Mouse (Mus musculus) fat pad, adult 2 months (tissue): ENCODE data around the gene Unc93a.
"Not testable (repeated sequence)": the region's sequence is repeated elsewhere in the genome, so short reads cannot be mapped to it uniquely, and the experiment has no call there.

Experiments used
- DNase-seq: peaks from one replicate; pipeline ENCODE4 v3.0.0-alpha.2; 2011; ENCODE audit warnings: low read depth, low spot score; ENCODE audit errors: extremely low read depth

Gene Unc93a

GRCm38 (mm10) chr17:13131710-13132109 is at the start of gene Unc93a:
Unc93a (minus strand) TSS chr17:13131810.
- DNase-seq: not testable (repeated sequence)

GRCm38 (mm10) chr17:13180491-13180890 is 48.9 kb upstream of the Unc93a start:
- DNase-seq: not testable (repeated sequence)

- not testable (repeated sequence) for DNase-seq
These were observed 47.4 kb upstream of the Unc93a start for GRCm38 (mm10) chr17:13179021-13179420.

DNA sequence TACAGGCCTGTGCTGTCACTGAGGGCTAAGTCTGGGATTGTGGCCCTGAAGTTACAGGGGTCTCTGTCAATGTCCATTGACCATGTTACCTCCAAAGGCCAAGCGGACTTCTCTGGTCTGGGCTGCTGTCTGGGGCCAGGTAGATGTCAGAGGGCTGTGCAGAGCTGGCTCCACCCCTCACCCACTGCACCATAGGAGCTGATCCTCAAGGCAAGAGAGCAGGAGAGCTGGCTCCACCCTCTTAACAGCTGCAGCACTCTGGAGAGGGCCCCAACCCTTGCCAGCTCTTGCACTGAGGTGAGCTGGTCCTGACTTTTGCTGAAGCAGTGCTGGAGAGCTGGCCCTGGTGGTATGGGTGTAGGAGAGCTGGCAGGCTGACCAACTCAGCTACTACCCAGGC is 46.2 kb upstream of the Unc93a start:
- DNase-seq: not testable (repeated sequence)

DNA sequence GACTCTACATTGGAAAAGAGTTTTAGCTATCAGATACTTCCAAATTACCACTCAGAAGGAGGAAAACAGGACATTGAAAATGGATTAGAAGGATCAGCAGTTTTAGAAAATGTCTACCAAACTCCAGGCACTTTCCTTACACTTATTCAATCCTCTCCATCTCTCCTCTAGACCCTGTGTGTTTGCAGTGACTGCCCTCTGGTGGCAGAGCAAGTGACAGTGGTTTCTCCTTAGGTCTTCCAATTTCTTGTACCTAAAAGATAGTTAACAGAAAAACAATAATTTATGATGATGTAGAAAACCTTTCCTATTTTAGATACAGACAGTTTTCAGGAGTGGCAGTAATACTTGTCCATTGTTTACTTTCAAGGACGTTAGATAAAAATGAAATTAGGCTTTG is 44.0 kb upstream of the Unc93a start:
- DNase-seq: not testable (repeated sequence)

DNA sequence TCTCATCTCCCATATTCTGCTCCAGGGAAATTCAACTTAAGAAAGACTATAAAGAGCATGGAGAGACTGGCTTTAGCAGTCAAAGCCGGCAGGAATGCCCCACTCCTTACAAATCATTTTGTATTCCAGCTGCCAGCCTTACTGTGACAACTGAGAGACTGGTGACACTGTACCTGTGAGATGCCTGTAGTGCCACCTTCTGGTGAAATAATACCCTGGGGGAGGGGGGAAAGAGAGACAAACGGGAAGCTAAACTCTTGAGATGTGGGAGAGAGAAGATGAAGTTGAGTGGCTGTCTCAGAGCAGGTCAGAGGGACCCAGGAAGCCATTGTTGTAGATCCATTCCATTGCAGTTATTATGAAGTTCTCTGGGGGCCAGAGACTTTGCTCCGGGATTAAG is 42.4 kb upstream of the Unc93a start:
- DNase-seq: not testable (repeated sequence)

- DNase-seq: not testable (repeated sequence)
These were observed 42.0 kb upstream of the Unc93a start for GRCm38 (mm10) chr17:13173578-13173977.

DNA sequence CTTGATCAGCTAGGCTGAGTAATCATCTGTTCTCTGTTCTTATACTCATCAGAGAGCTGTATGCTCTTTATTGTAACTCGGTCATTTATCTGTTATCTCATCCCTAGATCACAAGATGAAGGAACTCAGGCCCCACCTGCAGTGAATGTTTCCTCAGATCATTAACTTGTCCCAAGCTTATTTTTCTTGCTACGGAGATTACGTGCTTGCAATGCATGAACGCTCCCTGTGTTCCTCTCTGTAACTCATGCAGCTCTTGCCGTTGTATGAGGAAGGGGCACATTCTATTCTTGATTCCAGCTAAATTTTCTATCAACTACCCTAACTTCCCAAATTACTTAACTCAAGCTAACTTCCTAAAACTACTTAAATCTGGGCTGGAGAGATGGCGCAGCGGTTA is 14.5 kb upstream of the Unc93a start:
- not testable (repeated sequence) for DNase-seq

- not testable (repeated sequence) for DNase-seq
These were observed 13.1 kb upstream of the Unc93a start for GRCm38 (mm10) chr17:13144580-13145215.

DNA sequence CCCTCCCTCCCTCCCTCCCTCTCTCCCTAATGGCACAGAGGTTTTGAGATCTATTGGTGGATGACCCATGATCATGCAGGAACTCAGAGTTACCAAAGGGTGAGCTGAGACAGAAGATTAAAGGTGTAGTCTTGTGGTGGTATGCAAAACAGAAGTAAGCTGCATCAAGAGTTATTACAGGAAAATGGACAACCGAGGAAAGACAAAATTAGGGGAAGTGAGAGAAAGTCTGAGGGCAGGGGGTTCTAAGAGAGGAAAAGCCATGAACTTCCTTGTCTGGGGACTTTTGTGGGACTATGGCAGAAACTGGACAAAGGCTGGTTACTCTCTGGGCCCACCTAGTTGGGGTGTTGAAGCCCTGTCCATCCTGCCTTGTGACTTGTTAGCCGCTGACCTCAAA is 11.1 kb upstream of the Unc93a start:
- DNase-seq: not testable (repeated sequence)

GRCm38 (mm10) chr17:13135356-13135755 is 3.7 kb upstream of the Unc93a start:
- DNase-seq: not testable (repeated sequence)

- DNase-seq: not testable (repeated sequence)
These were observed 742 bp upstream of the Unc93a start for GRCm38 (mm10) chr17:13132352-13132751.

- not testable (repeated sequence) for DNase-seq
These were observed 1.7 kb downstream of the Unc93a start for GRCm38 (mm10) chr17:13129737-13130465.

DNA sequence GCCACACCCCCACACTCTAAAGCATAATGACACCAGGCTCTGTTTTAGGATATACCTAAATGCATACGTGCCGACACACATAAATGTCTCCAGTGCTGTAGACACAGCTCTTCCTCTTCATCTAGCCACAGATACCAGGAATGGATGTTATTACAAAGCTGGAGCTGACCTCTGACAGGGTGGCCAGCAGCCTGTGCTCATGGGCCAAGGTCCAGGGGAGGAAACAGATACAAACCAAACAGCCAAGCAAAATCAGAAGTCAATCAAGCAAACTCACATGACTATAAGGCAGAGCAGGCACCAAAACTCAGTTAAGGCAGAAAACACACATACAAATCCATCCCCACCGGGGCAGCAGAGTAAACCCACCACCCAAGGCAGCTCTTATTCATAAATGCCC is 2.3 kb downstream of the Unc93a start:
- not testable (repeated sequence) for DNase-seq

DNA sequence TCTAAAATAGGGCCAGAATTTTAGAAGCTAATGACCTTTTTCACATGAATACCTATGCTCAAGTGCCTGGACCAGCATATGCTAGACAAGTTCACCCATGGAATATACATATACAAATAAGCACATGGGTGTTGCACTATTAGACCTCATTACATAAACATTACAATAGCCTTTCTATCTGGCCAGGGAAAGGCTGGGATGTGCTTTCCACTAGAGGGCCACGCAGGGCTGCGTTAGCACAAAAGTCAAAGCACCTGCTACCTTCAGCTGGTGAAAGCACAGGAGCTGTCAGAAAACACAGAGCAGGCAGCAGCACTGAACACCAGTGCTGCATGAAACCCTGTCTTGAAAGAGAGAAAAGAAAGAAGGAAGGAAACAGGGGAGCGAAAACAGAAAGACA is 7.4 kb downstream of the Unc93a start:
- not testable (repeated sequence) for DNase-seq

DNA sequence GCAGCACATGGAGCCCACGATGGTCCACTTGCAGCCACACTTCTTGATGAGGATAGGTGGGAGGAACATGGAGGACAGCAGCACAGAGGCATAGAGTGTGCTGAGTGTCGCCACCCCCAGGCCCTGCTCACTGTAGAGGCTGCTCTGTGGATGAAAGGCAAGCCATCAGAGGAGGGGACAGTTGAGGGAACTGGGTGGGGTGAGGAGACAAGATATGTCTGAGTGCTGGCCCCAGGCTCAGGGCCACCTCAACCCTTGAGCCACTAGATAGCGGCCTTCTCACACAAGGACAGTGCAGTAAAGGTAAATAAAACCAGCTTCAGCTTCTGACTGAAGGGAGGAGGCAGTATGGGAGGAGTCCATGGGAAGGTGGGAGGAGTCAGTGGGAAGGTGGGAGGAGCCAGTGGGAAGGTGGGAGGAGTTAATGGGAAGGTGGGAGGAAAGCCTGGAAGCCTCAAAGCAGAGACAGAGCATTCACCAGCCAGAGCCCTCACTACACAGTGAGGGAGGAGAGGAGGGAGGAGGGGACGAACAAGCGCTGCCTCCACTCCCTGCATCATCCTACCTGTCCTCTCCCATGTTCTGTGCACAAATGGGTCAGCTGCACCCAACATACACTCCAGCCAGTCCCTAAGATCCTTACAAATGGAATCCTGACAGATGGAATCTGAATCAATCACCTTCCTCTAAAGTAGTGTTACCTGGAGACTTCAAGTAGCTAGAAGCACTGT is 8.1 kb downstream of the Unc93a start:
- DNase-seq: not testable (repeated sequence)

DNA sequence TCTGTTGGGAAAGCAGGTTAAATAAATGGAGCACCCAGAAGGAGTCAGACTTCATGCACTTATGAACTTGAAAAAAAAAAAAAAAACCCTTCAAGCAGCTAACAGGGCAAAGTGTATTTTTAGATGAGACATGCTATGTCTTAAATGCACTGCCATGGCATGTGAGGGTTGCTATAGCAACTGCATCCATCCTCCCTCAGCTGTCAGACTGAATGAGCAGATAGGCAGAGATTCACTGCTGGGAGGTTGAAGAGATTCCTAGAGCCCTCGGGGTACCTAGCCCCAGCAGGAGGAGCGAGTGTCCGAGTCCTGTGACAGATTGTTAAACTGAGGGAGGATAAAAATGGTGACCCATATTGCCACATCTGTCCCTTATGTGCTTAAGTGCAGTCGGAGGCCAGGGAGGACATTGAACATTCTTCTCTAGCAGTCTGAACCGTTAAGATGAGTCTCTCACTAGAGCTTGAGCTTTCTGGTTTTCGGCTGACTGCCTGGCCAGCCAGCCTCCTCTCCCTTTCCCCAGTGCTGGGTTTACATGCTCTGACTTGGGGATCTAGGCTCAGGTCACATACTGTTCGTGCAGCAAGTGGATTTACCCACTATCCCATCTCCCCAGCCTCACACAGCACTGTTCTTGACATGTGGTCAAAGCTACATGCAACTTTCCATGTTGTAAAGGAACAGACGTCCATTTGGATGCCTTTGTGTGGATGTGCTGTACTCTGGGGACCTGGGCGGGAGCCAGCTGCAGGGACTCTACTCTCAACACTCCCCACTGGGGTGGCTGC is 18.9 kb downstream of the Unc93a start:
- not testable (repeated sequence) for DNase-seq

DNA sequence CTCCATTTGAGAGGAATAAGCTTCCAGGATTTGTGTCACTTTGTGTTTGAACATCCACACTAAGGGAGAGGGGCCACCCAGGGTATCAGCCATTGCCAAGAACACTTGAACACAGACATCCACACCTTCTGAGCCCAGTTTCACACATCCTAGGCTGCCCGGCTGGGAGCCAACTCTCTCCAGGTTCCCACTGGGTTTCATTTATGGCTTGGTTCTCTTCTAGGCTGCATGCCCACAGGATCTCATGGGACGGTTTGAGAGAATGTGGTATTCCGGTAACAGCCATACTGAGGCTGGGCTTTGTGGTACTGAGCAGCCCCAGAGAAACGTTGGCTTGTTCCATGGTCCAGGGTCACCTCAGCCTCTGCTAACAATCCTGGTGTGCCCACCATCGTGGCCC is 25.0 kb downstream of the Unc93a start:
- DNase-seq: not testable (repeated sequence)

GRCm38 (mm10) chr17:13092960-13093359 is 38.6 kb downstream of the Unc93a start:
- not testable (repeated sequence) for DNase-seq

DNA sequence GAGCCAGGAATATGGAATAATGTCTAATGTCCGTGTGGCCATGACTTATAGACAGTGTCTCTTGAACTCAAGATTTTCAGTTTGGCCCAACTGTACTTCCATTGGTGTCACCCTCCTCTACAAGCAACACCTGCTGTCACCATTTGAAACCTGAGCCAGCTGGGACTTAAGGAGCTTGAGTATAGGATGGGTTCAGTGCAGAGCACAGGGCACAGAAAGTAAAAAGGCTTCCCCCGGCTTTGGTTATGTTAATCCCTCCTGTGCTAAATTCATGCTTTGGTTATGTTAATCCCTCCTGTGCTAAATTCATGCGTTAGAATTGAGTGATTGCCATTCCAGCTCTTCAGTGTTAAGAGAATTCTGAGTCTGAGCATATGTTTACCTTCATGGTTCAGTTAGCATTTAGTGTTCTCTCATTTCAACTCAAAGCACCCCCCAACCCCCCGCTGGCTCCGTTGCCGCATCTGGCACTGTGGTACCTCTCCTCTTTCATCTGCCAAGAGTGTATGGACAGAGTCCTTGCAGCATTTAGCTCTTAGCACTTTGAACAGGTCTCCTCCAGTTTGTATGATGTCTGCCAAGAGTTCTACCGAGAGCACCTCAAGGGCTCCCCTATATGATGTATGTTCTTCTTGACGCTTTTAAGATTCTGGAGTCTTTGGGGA is 39.4 kb downstream of the Unc93a start:
- not testable (repeated sequence) for DNase-seq
